Mouse (Mus musculus) lung, embryonic 15.5 days (tissue): ENCODE measurements around the gene Zfp184. TPM values are rescaled to one million over a fixed set of nuclear protein-coding genes. Genes with fewer than 3 reads are reported as not detected.

Experiments used
- ATAC-seq: fragments of 200-750 bp; cut with Nextera tagmentation; 2 replicates; pipeline ENCODE4 v1.8.0; 2017; ENCODE audit warnings: moderate number of reproducible peaks, borderline replicate concordance; ENCODE audit not compliant: low FRiP score, low TSS enrichment; ENCODE audit errors: extremely low read depth
- H3K27ac ChIP-seq: fragments of 300-500 bp; sonication (generic); 2 replicates; pipeline ENCODE4 v1.5.1; 2015; ENCODE audit warnings: moderate library complexity, mild to moderate bottlenecking, inconsistent platforms
- H3K27me3 ChIP-seq: fragments of 300-500 bp; sonication (generic); 2 replicates; pipeline ENCODE4 v1.6.1; 2015; ENCODE audit warnings: inconsistent platforms
- H3K36me3 ChIP-seq: fragments of 300-500 bp; sonication (generic); 2 replicates; pipeline ENCODE4 v1.6.1; 2015; ENCODE audit warnings: inconsistent platforms
- H3K4me1 ChIP-seq: fragments of 300-500 bp; sonication (generic); 2 replicates; pipeline ENCODE4 v1.6.1; 2015; ENCODE audit warnings: inconsistent platforms
- H3K4me2 ChIP-seq: fragments of 300-500 bp; sonication (generic); 2 replicates; pipeline ENCODE4 v1.6.1; 2015; ENCODE audit warnings: inconsistent platforms, mild to moderate bottlenecking, moderate library complexity
- H3K4me3 ChIP-seq: fragments of 300-500 bp; sonication (generic); 2 replicates; pipeline ENCODE4 v1.5.1; 2015; ENCODE audit warnings: mild to moderate bottlenecking, inconsistent platforms
- H3K9ac ChIP-seq: fragments of 300-500 bp; sonication (generic); 2 replicates; pipeline ENCODE4 v1.6.1; 2015; ENCODE audit warnings: inconsistent platforms
- H3K9me3 ChIP-seq: fragments of 300-500 bp; sonication (generic); 2 replicates; pipeline ENCODE4 v1.6.1; 2016; ENCODE audit warnings: inconsistent platforms
- WGBS: fragments of 180-500 bp; shearing (Covaris S2); methylation state at CpG from one replicate; pipeline ENCODE4 v1.1.7; 2015; 5-methylcytosine and 5-hydroxymethylcytosine counted together
- polyA plus RNA-seq: library from polyadenylated mRNA; unstranded; fragments of >200 nt; fragmentation: Nextera tagmentation; extraction: Ambion mirVana; gene quantifications from 2 replicates; pipeline ENCODE4 v1.2.1, GENCODE M21; 2015

Zfp184 gene
- polyA plus RNA-seq, 1 experiment from 2014 or later = 13.3 TPM

- Histone ChIP-seq H3K4me3 (peak overlapping the region; percentile 16), H3K9ac (no peak overlapping the region), H3K9me3 (no peaks in the 10 kb centered on the region), H3K4me1 (peaks cover 14% of the 10 kb centered on the region), H3K4me2 (peak overlapping the region; percentile 38), H3K27ac (no peak overlapping the region), H3K36me3 (no peaks in the 10 kb centered on the region), H3K27me3 (peaks cover 12% of the 10 kb centered on the region)
- no peak for ATAC-seq
- 22% methylated on average over 8 of the region's 8 CpGs for WGBS
Observed at GRCm38 (mm10) chr13:21913854-21914253, 31.0 kb upstream of the Zfp184 start.

GRCm38 (mm10) chr13:21914599-21914998, 30.3 kb upstream of the Zfp184 start:
- no peaks in the 10 kb centered on the region for H3K36me3 ChIP-seq
- 0 out of 2 replicates have a peak, but pooled peaks have one; percentile 14 for ATAC-seq
- H3K27ac ChIP-seq = no peak overlapping the region
- peaks cover 12% of the 10 kb centered on the region for H3K27me3 ChIP-seq
- H3K4me2 ChIP-seq = peak overlapping the region; percentile 38
- peak overlapping the region; percentile 16 for H3K4me3 ChIP-seq
- no peak overlapping the region for H3K9ac ChIP-seq
- WGBS = 7% methylated on average over 14 of the region's 14 CpGs
- H3K4me1 ChIP-seq = peaks cover 18% of the 10 kb centered on the region
- H3K9me3 ChIP-seq = no peaks in the 10 kb centered on the region

GRCm38 (mm10) chr13:21915487-21915886, 29.4 kb upstream of the Zfp184 start:
- H3K27ac ChIP-seq = no peak overlapping the region
- no peaks in the 10 kb centered on the region for H3K9me3 ChIP-seq
- H3K4me2 ChIP-seq = no peak overlapping the region
- ATAC-seq = no peak
- H3K9ac ChIP-seq = no peak overlapping the region
- peaks cover 17% of the 10 kb centered on the region for H3K4me1 ChIP-seq
- WGBS = 54% methylated on average over 5 of the region's 5 CpGs
- H3K36me3 ChIP-seq = no peaks in the 10 kb centered on the region
- no peak overlapping the region for H3K4me3 ChIP-seq
- H3K27me3 ChIP-seq = peaks cover 12% of the 10 kb centered on the region

- Histone ChIP-seq H3K9ac (no peak overlapping the region), H3K9me3 (no peaks in the 10 kb centered on the region), H3K36me3 (no peaks in the 10 kb centered on the region), H3K4me3 (no peak overlapping the region), H3K27ac (no peak overlapping the region), H3K4me1 (peaks cover 14% of the 10 kb centered on the region), H3K4me2 (no peak overlapping the region), H3K27me3 (peaks cover 12% of the 10 kb centered on the region)
- 41% methylated on average over 6 of the region's 6 CpGs for WGBS
- ATAC-seq = no peak
Observed at GRCm38 (mm10) chr13:21916056-21916455, 28.8 kb upstream of the Zfp184 start.

GRCm38 (mm10) chr13:21917040-21917439, 27.9 kb upstream of the Zfp184 start:
- no peak overlapping the region for H3K9ac ChIP-seq
- no peak for ATAC-seq
- H3K4me3 ChIP-seq = peak overlapping the region; percentile 45
- H3K27ac ChIP-seq = no peak overlapping the region
- no peaks in the 10 kb centered on the region for H3K36me3 ChIP-seq
- peaks cover 12% of the 10 kb centered on the region for H3K27me3 ChIP-seq
- peaks cover 14% of the 10 kb centered on the region for H3K4me1 ChIP-seq
- no peaks in the 10 kb centered on the region for H3K9me3 ChIP-seq
- peak overlapping the region; percentile 81 for H3K4me2 ChIP-seq
- 5% methylated on average over 13 of the region's 13 CpGs for WGBS

GRCm38 (mm10) chr13:21917480-21917879, 27.4 kb upstream of the Zfp184 start:
- H3K27me3 ChIP-seq = peaks cover 12% of the 10 kb centered on the region
- peaks cover 14% of the 10 kb centered on the region for H3K4me1 ChIP-seq
- H3K4me3 ChIP-seq = peak overlapping the region; percentile 45
- no peak overlapping the region for H3K9ac ChIP-seq
- no peaks in the 10 kb centered on the region for H3K36me3 ChIP-seq
- 3% methylated on average over 11 of the region's 11 CpGs for WGBS
- ATAC-seq = no peak
- H3K9me3 ChIP-seq = no peaks in the 10 kb centered on the region
- no peak overlapping the region for H3K27ac ChIP-seq
- peak overlapping the region; percentile 81 for H3K4me2 ChIP-seq

- Histone ChIP-seq H3K4me2 (peak overlapping the region; percentile 81), H3K4me3 (peak overlapping the region; percentile 45), H3K27me3 (peaks cover 12% of the 10 kb centered on the region), H3K4me1 (peaks cover 14% of the 10 kb centered on the region), H3K9me3 (no peaks in the 10 kb centered on the region), H3K9ac (peak overlapping the region; percentile 39; the same call in 1 of the 2 replicates), H3K36me3 (no peaks in the 10 kb centered on the region), H3K27ac (no peak overlapping the region)
- 3% methylated on average over 16 of the region's 16 CpGs for WGBS
- no peak for ATAC-seq
Observed at GRCm38 (mm10) chr13:21917992-21918391, 26.9 kb upstream of the Zfp184 start.

GRCm38 (mm10) chr13:21918570-21919419, 26.1 kb upstream of the Zfp184 start:
- Histone ChIP-seq H3K9ac (peak overlapping the region; percentile 39), H3K4me3 (peak overlapping the region; percentile 45), H3K27me3 (peaks cover 12% of the 10 kb centered on the region), H3K4me2 (peak overlapping the region; percentile 81), H3K27ac (no peak overlapping the region), H3K9me3 (no peaks in the 10 kb centered on the region), H3K36me3 (no peaks in the 10 kb centered on the region), H3K4me1 (peaks cover 14% of the 10 kb centered on the region)
- ATAC-seq = peak; percentile 86
- WGBS = 1% methylated on average over 38 of the region's 38 CpGs

GRCm38 (mm10) chr13:21919836-21920431, 25.0 kb upstream of the Zfp184 start:
- no peak for ATAC-seq
- Histone ChIP-seq H3K36me3 (no peaks in the 10 kb centered on the region), H3K9ac (no peak overlapping the region), H3K4me1 (peaks cover 12% of the 10 kb centered on the region; the same call in 1 of the 2 replicates), H3K4me3 (no peak overlapping the region), H3K9me3 (no peaks in the 10 kb centered on the region), H3K27ac (no peak overlapping the region), H3K4me2 (peak overlapping the region; percentile 81; the same call in 1 of the 2 replicates), H3K27me3 (peaks cover 12% of the 10 kb centered on the region)
- 2% methylated on average over 11 of the region's 11 CpGs for WGBS

GRCm38 (mm10) chr13:21920681-21921233, 24.1 kb upstream of the Zfp184 start:
- Histone ChIP-seq H3K9ac (no peak overlapping the region), H3K9me3 (no peaks in the 10 kb centered on the region), H3K4me3 (no peak overlapping the region), H3K4me2 (no peak overlapping the region), H3K27me3 (peaks cover 9% of the 10 kb centered on the region), H3K4me1 (peaks cover 15% of the 10 kb centered on the region; the same call in 1 of the 2 replicates), H3K36me3 (no peaks in the 10 kb centered on the region), H3K27ac (no peak overlapping the region)
- 25% methylated on average over 8 of the region's 8 CpGs for WGBS
- ATAC-seq = no peak

GRCm38 (mm10) chr13:21923417-21923816, 21.5 kb upstream of the Zfp184 start:
- no peaks in the 10 kb centered on the region for H3K9me3 ChIP-seq
- H3K9ac ChIP-seq = no peak overlapping the region
- H3K27ac ChIP-seq = no peak overlapping the region
- H3K36me3 ChIP-seq = no peaks in the 10 kb centered on the region
- no peak overlapping the region for H3K4me3 ChIP-seq
- H3K4me1 ChIP-seq = peaks cover 7% of the 10 kb centered on the region; the same call in 1 of the 2 replicates
- no peaks in the 10 kb centered on the region for H3K27me3 ChIP-seq
- ATAC-seq = no peak
- no peak overlapping the region for H3K4me2 ChIP-seq
